Mouse (Mus musculus) forebrain, postnatal 0 days (tissue): ENCODE data around the gene Hebp2. TPM values are rescaled to one million over a fixed set of nuclear protein-coding genes. Genes with fewer than 3 reads are reported as not detected.
A peak's percentile ranks its signal among the peaks of the same experiment; 100 is the strongest.

ENCODE experiments used
- ATAC-seq: fragments of 200-750 bp; cut with Nextera tagmentation; 2 replicates; pipeline ENCODE4 v1.8.0; 2017; ENCODE audit warnings: mild to moderate bottlenecking, moderate library complexity
- DNase-seq: peaks from one replicate; pipeline ENCODE4 v3.0.0-alpha.2; 2015
- H3K27ac ChIP-seq: fragments of 300-500 bp; sonication (generic); 2 replicates; pipeline ENCODE4 v1.5.1; 2014; ENCODE audit warnings: low read depth, mild to moderate bottlenecking, antibody characterized with exemption, low read length, moderate library complexity, mixed read lengths
- H3K27me3 ChIP-seq: fragments of 300-500 bp; sonication (generic); 2 replicates; pipeline ENCODE4 v1.6.1; 2014; ENCODE audit warnings: mild to moderate bottlenecking, low read length, mixed read lengths; ENCODE audit not compliant: insufficient read depth
- H3K36me3 ChIP-seq: fragments of 300-500 bp; sonication (generic); 2 replicates; pipeline ENCODE4 v1.6.1; 2014; ENCODE audit warnings: mild to moderate bottlenecking, moderate library complexity; ENCODE audit not compliant: insufficient read depth
- H3K4me1 ChIP-seq: fragments of 300-500 bp; sonication (generic); 2 replicates; pipeline ENCODE4 v1.6.1; 2014; ENCODE audit warnings: antibody characterized with exemption; ENCODE audit not compliant: insufficient read depth
- H3K4me2 ChIP-seq: fragments of 300-500 bp; sonication (generic); 2 replicates; pipeline ENCODE4 v1.6.1; 2014; ENCODE audit warnings: low read depth, mild to moderate bottlenecking, moderate library complexity
- H3K4me3 ChIP-seq: fragments of 300-500 bp; sonication (generic); 2 replicates; pipeline ENCODE4 v1.5.1; 2014; ENCODE audit warnings: low read depth, low read length, mixed read lengths
- H3K9ac ChIP-seq: fragments of 300-500 bp; sonication (generic); 2 replicates; pipeline ENCODE4 v1.6.1; 2014; ENCODE audit warnings: mild to moderate bottlenecking
- H3K9me3 ChIP-seq: fragments of 300-500 bp; sonication (generic); 2 replicates; pipeline ENCODE4 v1.6.1; 2016; ENCODE audit warnings: low read length
- CTCF ChIP-seq: sonication (generic); IDR thresholded peaks from 2 replicates; pipeline ENCODE4 v1.5.1; 2016; ENCODE audit warnings: antibody characterized with exemption, control low read depth, low read depth
- WGBS: fragments of 180-500 bp; shearing (Covaris S2); extraction: QIAGEN DNeasy Blood & Tissue Kit; methylation state at CpG from one replicate; pipeline ENCODE4 v1.1.7; 2014; 5-methylcytosine and 5-hydroxymethylcytosine counted together
- polyA plus RNA-seq: library from polyadenylated mRNA; unstranded; fragments of >200 nt; fragmentation: Nextera tagmentation; extraction: Ambion mirVana; gene quantifications from 2 replicates; pipeline ENCODE4 v1.2.1, GENCODE M21; 2015
- total RNA-seq: library from RNA; depleted of rRNA; stranded (reverse); fragments of >200 nt; gene quantifications from 2 replicates; pipeline ENCODE4 v1.2.3, GENCODE M21; 2014

Gene Hebp2
- total and polyA plus RNA-seq, 2 experiments from 2014 or later = 6.3 to 8.8 TPM

DNA sequence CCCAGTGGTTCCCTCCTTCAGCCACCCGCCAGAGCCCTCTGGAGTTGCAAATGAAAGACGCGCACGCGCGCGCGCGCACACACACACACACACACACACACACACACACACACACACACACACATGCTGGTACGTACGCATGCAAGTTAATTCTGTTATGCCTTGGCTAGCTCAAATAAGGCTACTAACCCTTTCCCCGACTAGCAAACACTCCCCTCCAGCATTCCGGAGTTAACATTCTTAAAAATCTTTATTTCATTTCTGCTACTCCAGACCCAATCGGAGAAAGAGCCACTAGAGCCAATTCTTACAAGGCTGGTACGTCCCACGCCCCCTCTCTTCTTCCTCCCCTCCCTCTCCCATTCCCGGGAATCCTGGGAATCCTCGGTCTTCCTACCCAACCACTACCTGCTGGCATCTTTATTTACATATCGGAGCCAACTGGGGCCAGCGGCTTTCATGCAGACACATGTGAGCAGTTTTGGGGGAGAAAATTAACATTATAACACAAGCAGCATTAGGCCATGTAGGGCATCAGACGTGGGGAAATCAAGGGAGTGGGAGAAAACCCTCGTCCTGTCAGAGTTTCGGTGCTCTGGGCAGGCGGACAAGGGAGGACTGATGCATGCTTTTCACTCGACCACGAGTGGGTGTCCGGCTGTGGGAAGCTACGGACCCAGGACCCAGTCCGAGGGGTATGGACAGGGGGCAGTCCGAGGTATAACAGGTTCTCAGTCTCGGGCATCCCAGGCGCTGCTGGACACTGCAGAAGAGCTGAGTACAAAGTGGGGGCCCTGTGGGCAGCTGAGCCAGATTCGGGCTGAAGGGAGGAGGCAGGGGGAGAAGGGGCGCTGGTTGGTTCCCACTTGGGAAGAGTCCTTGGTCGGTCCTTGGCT is 3.7 kb upstream of the Hebp2 start:
- TF ChIP-seq CTCF = no peak
- 4% methylated on average over 35 of the region's 35 CpGs for WGBS
- peak; percentile 82 for DNase-seq

GRCm38 (mm10) chr10:18547381-18547780 is 1.5 kb upstream of the Hebp2 start:
- Histone ChIP-seq H3K4me3 (no peak overlapping the region), H3K4me2 (no peak overlapping the region), H3K36me3 (no peaks in the 10 kb centered on the region), H3K9me3 (no peaks in the 10 kb centered on the region), H3K27me3 (no peaks in the 10 kb centered on the region), H3K4me1 (0 out of 2 replicates have a peak, but pooled peaks cover 4% of the 10 kb centered on the region), H3K9ac (no peak overlapping the region), H3K27ac (no peak overlapping the region)
- DNase-seq (no peak), ATAC-seq (no peak)
- no peak for TF ChIP-seq CTCF
- 79% methylated on average over 4 of the region's 4 CpGs for WGBS

More for the DNA sequence above, 3.7 kb upstream of the Hebp2 start:
- H3K4me3 ChIP-seq = peak overlapping the region; percentile 38
- peak; percentile 77 for ATAC-seq
- no peak overlapping the region for H3K27ac ChIP-seq
- no peaks in the 10 kb centered on the region for H3K27me3 ChIP-seq
- H3K4me2 ChIP-seq = peak overlapping the region; percentile 58
- 0 out of 2 replicates have a peak, but pooled peaks cover 4% of the 10 kb centered on the region for H3K4me1 ChIP-seq
- no peaks in the 10 kb centered on the region for H3K9me3 ChIP-seq
- H3K36me3 ChIP-seq = no peaks in the 10 kb centered on the region
- peak overlapping the region; percentile 48 for H3K9ac ChIP-seq

DNA sequence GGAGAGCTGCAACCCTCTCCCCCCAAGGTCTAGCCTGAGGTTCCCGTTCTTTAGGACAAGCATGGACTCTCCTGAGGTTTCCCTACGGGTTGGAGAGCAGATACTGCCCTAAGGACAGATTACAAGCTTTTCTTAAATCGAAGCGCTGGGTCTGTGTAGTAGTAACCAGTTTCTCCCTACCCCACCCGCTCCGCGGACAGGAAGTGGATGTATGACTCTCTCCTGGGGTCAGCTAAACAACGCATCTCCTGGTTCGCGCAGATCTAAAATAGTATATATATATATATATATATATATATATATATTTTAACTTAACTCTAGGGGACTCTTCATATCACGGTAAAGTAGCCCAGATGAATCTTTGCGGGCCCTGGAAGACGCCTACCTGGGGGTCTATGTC is 567 bp downstream of the Hebp2 start:
- ATAC-seq (peak; percentile 1; the same call in 1 of the 2 replicates), DNase-seq (no peak)
- H3K4me1 ChIP-seq = 0 out of 2 replicates have a peak, but pooled peaks cover 4% of the 10 kb centered on the region
- WGBS = 10% methylated on average over 13 of the region's 13 CpGs
- no peaks in the 10 kb centered on the region for H3K27me3 ChIP-seq
- peak overlapping the region; percentile 59 for H3K9ac ChIP-seq
- peak overlapping the region; percentile 97 for H3K4me2 ChIP-seq
- no peaks in the 10 kb centered on the region for H3K9me3 ChIP-seq
- no peak overlapping the region for H3K27ac ChIP-seq
- peak overlapping the region; percentile 55 for H3K4me3 ChIP-seq
- TF ChIP-seq CTCF = no peak
- H3K36me3 ChIP-seq = no peaks in the 10 kb centered on the region

DNA sequence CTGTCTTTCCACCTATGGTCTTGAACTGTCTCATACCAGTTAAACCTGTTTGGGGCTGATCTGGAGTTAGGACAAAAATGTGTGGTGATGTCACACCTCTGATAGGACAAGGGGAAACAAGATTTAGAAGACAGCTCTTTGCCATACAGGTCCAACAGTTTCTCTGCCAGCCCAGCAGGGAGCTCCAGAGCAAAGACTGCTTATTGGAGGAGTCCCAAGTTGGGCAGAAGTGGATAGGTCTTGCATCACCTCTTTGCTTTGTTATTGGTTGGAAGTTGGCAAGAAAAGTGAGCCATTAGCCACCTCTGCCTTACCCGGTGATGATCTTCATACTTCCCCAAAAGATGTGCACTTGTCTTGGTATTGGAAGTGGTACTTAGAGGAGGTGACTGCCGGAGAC is 9.0 kb downstream of the Hebp2 start:
- TF ChIP-seq CTCF = no peak
- H3K4me1 ChIP-seq = no peaks in the 10 kb centered on the region
- no peak overlapping the region for H3K4me3 ChIP-seq
- 91% methylated on average over 2 of the region's 2 CpGs for WGBS
- peaks cover 5% of the 10 kb centered on the region; the same call in 1 of the 2 replicates for H3K36me3 ChIP-seq
- DNase-seq (no peak), ATAC-seq (no peak)
- H3K9ac ChIP-seq = no peak overlapping the region
- H3K9me3 ChIP-seq = no peaks in the 10 kb centered on the region
- no peak overlapping the region for H3K27ac ChIP-seq
- H3K4me2 ChIP-seq = no peak overlapping the region
- no peaks in the 10 kb centered on the region for H3K27me3 ChIP-seq

GRCm38 (mm10) chr10:18532293-18532692 is 13.6 kb downstream of the Hebp2 start:
- TF ChIP-seq CTCF = no peak
- Histone ChIP-seq H3K9ac (no peak overlapping the region), H3K36me3 (peaks cover 12% of the 10 kb centered on the region; the same call in 1 of the 2 replicates), H3K27ac (no peak overlapping the region), H3K4me3 (no peak overlapping the region), H3K4me2 (no peak overlapping the region), H3K4me1 (no peaks in the 10 kb centered on the region), H3K27me3 (no peaks in the 10 kb centered on the region), H3K9me3 (no peaks in the 10 kb centered on the region)
- DNase-seq (no peak), ATAC-seq (no peak)
- 71% methylated on average over 8 of the region's 8 CpGs for WGBS

GRCm38 (mm10) chr10:18530161-18530560 is 15.7 kb downstream of the Hebp2 start:
- no peaks in the 10 kb centered on the region for H3K27me3 ChIP-seq
- TF ChIP-seq CTCF = no peak
- H3K36me3 ChIP-seq = peaks cover 16% of the 10 kb centered on the region
- no peak overlapping the region for H3K4me3 ChIP-seq
- H3K27ac ChIP-seq = no peak overlapping the region
- H3K9me3 ChIP-seq = no peaks in the 10 kb centered on the region
- DNase-seq (peak; percentile 59), ATAC-seq (no peak)
- WGBS = 62% methylated on average over 4 of the region's 4 CpGs
- H3K4me2 ChIP-seq = no peak overlapping the region
- peaks cover 5% of the 10 kb centered on the region; the same call in 1 of the 2 replicates for H3K4me1 ChIP-seq
- H3K9ac ChIP-seq = no peak overlapping the region

GRCm38 (mm10) chr10:18529177-18529576 is 16.7 kb downstream of the Hebp2 start:
- Histone ChIP-seq H3K4me2 (no peak overlapping the region), H3K27me3 (no peaks in the 10 kb centered on the region), H3K27ac (no peak overlapping the region), H3K4me1 (peaks cover 5% of the 10 kb centered on the region; the same call in 1 of the 2 replicates), H3K9me3 (no peaks in the 10 kb centered on the region), H3K9ac (no peak overlapping the region), H3K36me3 (peaks cover 22% of the 10 kb centered on the region), H3K4me3 (no peak overlapping the region)
- no peak for TF ChIP-seq CTCF
- no peak for ATAC-seq
- WGBS = 82% methylated on average over 4 of the region's 4 CpGs
- DNase-seq = no peak
